Mouse (Mus musculus) neural tube, embryonic 13.5 days (tissue): ENCODE data around the gene Rxra. TPM values are rescaled to one million over a fixed set of nuclear protein-coding genes. Genes with fewer than 3 reads are reported as not detected.

Source experiments
- ATAC-seq: fragments of 200-750 bp; cut with Nextera tagmentation; 2 replicates; pipeline ENCODE4 v1.8.0; 2017; ENCODE audit warnings: low read depth, mild to moderate bottlenecking, moderate TSS enrichment, moderate library complexity
- H3K27ac ChIP-seq: fragments of 300-500 bp; sonication (generic); replicated peaks from 2 replicates; pipeline ENCODE4 v1.5.1; 2015; ENCODE audit warnings: moderate library complexity, mild to moderate bottlenecking, inconsistent platforms
- H3K27me3 ChIP-seq: fragments of 300-500 bp; sonication (generic); 2 replicates; pipeline ENCODE4 v1.6.1; 2015; ENCODE audit warnings: mild to moderate bottlenecking, inconsistent platforms
- H3K36me3 ChIP-seq: fragments of 300-500 bp; sonication (generic); 2 replicates; pipeline ENCODE4 v1.6.1; 2015; ENCODE audit warnings: mild to moderate bottlenecking, inconsistent platforms
- H3K4me1 ChIP-seq: fragments of 300-500 bp; sonication (generic); replicated peaks from 2 replicates; pipeline ENCODE4 v1.6.1; 2015; ENCODE audit warnings: inconsistent platforms
- H3K4me2 ChIP-seq: fragments of 300-500 bp; sonication (generic); 2 replicates; pipeline ENCODE4 v1.6.1; 2015; ENCODE audit warnings: inconsistent platforms, mild to moderate bottlenecking, moderate library complexity
- H3K4me3 ChIP-seq: fragments of 300-500 bp; sonication (generic); 2 replicates; pipeline ENCODE4 v1.5.1; 2015; ENCODE audit warnings: mild to moderate bottlenecking, inconsistent platforms
- H3K9ac ChIP-seq: fragments of 300-500 bp; sonication (generic); 2 replicates; pipeline ENCODE4 v1.6.1; 2015; ENCODE audit warnings: moderate library complexity, mild to moderate bottlenecking, inconsistent platforms
- H3K9me3 ChIP-seq: fragments of 300-500 bp; sonication (generic); 2 replicates; pipeline ENCODE4 v1.6.1; 2016; ENCODE audit warnings: inconsistent platforms
- WGBS: fragments of 180-500 bp; shearing (Covaris S2); methylation state at CpG from one replicate; pipeline ENCODE4 v1.1.7; 2015; 5-methylcytosine and 5-hydroxymethylcytosine counted together
- polyA plus RNA-seq: library from polyadenylated mRNA; unstranded; fragments of >200 nt; fragmentation: Nextera tagmentation; extraction: Ambion mirVana; gene quantifications from 2 replicates; pipeline ENCODE4 v1.2.1, GENCODE M21; 2015

The Rxra gene
- polyA plus RNA-seq, 1 experiment from 2014 or later: 3.2 TPM

DNA sequence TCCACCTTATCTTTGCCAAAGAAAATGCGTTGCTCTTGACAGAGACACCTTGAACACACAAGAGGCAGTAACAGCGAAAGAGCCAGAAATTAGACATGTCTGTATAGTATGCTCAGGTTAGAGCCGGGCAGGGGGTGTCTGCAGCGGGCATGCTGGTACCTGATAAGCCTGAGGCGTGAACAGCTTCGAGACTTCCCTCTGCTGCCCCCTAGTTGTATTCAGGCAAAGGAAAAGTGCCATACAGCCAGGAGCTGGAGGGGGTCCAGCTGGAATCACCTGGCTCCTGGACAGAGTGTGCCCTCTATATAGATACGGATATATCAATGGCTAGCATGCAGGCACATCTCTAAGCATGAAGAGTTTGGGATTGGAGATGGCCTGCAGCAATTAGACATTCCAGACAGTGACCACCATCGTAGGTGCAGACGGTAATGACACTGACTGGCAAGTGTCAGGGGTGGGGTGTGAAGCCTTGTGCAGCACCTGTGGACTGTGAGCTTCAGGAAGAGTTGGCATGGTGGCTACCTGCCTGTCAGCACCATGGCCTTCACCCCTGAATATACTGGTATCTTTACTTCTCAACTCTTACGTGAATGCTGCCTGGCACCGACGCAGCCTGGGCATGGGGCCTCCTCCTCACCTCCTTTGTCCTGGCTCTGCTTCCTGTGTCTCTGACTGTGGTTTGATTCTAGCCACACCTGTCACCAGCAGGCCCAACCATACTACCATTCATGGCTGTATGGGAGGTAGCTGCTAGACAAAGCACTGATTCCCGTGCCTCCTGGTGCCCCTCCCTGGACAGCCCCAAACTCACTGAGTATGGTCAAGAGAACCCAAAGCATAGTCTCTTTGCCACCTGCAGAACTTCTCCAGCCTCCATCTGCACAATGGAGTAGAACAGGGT is 54.0 kb downstream of the Rxra start:
- WGBS: 76% methylated on average over 13 of the region's 13 CpGs
- H3K4me1 ChIP-seq: peaks cover 53% of the 10 kb centered on the region
- H3K4me3 ChIP-seq: no peak overlapping the region
- no peak overlapping the region for H3K27ac ChIP-seq
- no peaks in the 10 kb centered on the region for H3K27me3 ChIP-seq
- H3K36me3 ChIP-seq: no peaks in the 10 kb centered on the region
- H3K9me3 ChIP-seq: no peaks in the 10 kb centered on the region
- H3K4me2 ChIP-seq: no peak overlapping the region
- no peak overlapping the region for H3K9ac ChIP-seq
- ATAC-seq: no peak

DNA sequence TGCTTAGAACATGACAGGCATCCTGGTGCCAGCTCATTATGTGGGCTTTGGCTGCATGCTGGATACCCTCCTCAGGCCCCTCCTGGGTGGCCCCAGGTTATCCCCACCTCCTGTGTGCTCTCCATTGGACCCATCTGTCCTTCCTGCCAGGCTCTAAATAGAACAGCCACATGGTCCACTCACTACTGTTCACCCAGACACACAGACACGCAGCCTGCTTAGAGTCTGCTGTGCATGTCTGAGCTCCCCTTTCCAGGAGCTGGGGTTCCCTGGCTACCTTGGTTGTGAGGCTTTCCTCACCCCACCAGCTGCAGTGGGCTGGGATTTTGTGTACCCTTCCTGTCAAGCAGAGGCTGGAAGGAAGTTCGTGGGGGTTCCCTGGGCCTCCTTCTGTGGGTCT is 56.8 kb downstream of the Rxra start:
- WGBS: 63% methylated on average over 2 of the region's 2 CpGs
- no peak for ATAC-seq

DNA sequence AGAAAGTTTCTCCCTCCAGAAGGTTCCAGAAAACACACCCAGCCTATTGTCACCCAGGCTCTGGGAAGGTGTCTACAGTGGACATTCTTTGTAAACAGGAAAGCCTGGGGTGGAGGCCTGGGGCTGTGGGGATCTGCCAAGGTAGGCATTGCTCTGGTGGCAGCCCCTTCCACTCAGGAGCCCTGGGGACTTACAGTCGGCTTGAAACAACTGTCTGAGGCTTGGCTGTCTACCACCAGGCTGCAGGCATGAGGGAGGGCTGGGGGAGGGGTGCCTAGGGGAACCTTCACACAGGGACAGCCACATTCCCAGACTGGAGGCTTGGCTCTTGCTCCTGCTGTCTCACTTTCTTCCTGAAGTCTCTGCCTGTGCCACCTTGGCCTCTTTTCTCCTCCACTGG is 58.1 kb downstream of the Rxra start:
- Histone ChIP-seq H3K9me3 (no peaks in the 10 kb centered on the region), H3K4me1 (peaks cover 44% of the 10 kb centered on the region), H3K36me3 (no peaks in the 10 kb centered on the region; the same call in 1 of the 2 replicates), H3K4me2 (no peak overlapping the region), H3K4me3 (no peak overlapping the region), H3K27me3 (peaks cover 5% of the 10 kb centered on the region; the same call in 1 of the 2 replicates), H3K9ac (peak overlapping the region; percentile 17; the same call in 1 of the 2 replicates), H3K27ac (no peak overlapping the region)
- WGBS: 25% methylated on average over 1 of the region's 1 CpGs
- ATAC-seq: no peak

More for the DNA sequence above, 56.8 kb downstream of the Rxra start:
- no peak overlapping the region for H3K27ac ChIP-seq
- H3K9ac ChIP-seq: no peak overlapping the region
- no peak overlapping the region for H3K4me3 ChIP-seq
- H3K4me1 ChIP-seq: peaks cover 44% of the 10 kb centered on the region
- H3K36me3 ChIP-seq: no peaks in the 10 kb centered on the region; the same call in 1 of the 2 replicates
- H3K9me3 ChIP-seq: no peaks in the 10 kb centered on the region
- no peak overlapping the region for H3K4me2 ChIP-seq
- no peaks in the 10 kb centered on the region for H3K27me3 ChIP-seq

DNA sequence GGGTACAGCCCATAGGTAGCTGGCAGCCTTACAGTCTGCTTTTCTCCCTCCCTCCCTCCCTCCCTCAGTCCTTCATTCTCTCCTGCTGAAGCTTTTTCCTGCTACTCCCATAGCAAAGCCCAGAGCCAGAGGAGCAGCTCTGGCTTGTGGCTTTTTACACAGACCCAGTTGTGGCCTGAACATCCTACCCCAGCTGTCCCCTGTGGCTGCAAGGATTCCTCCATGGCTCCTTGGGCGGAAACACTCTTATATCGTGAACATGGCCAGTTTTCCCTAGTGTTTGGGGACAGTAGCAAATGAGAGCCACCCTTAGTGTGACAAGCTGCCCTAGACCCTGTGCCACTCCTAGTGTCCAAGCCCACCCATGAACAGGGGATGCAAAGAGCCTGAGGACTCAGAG is 58.6 kb downstream of the Rxra start:
- peak overlapping the region; percentile 17; the same call in 1 of the 2 replicates for H3K9ac ChIP-seq
- ATAC-seq: no peak
- no peak overlapping the region for H3K4me2 ChIP-seq
- no peak overlapping the region for H3K4me3 ChIP-seq
- no peaks in the 10 kb centered on the region for H3K9me3 ChIP-seq
- H3K27ac ChIP-seq: no peak overlapping the region
- peaks cover 49% of the 10 kb centered on the region for H3K4me1 ChIP-seq
- WGBS: 75% methylated on average over 2 of the region's 2 CpGs
- H3K27me3 ChIP-seq: peaks cover 5% of the 10 kb centered on the region; the same call in 1 of the 2 replicates
- no peaks in the 10 kb centered on the region; the same call in 1 of the 2 replicates for H3K36me3 ChIP-seq

DNA sequence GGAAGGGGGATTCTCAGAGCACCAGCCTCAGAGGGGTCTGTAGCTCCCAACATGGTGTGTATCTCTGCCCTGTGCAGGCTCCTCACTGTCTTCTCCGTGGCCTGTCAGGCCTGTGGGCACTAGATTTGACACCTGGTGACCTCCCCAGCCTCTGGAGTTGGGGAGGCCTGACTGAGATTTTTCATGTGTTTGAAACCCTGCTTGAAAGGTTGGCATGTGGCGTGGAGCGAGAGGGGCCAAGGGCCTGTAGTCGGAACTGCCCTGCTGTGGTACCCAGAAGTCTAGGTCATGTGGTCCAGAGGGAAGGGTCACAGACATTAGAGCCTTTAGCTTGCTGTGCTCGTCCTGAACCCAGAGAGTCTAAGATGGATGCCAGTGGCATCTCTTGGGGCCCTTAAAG is 60.6 kb downstream of the Rxra start:
- peaks cover 3% of the 10 kb centered on the region; the same call in 1 of the 2 replicates for H3K36me3 ChIP-seq
- no peak for ATAC-seq
- H3K9me3 ChIP-seq: no peaks in the 10 kb centered on the region
- no peak overlapping the region for H3K27ac ChIP-seq
- WGBS: 89% methylated on average over 5 of the region's 5 CpGs
- peaks cover 60% of the 10 kb centered on the region for H3K4me1 ChIP-seq
- peaks cover 5% of the 10 kb centered on the region; the same call in 1 of the 2 replicates for H3K27me3 ChIP-seq
- H3K4me3 ChIP-seq: no peak overlapping the region
- H3K4me2 ChIP-seq: no peak overlapping the region
- H3K9ac ChIP-seq: no peak overlapping the region

DNA sequence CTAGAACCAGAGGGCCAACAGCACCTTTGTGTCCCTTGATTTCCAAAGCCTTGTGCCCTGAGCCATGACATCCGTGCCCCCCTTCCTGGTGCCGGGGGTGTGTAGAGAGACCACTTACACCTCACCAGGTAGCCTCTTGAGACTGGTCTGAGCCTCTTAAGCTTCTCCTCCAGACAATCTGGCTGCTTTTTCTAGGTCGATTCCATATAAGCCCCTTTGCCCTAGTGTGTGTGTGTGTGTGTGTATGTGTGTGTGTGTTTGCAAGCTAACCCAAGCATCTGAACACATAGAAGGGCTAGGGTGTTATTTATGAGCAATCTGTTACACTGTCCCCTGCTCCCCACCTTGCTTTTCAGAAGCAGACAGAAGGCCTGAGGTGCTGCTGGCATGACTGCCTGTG is 62.2 kb downstream of the Rxra start:
- Histone ChIP-seq H3K27me3 (peaks cover 5% of the 10 kb centered on the region; the same call in 1 of the 2 replicates), H3K9me3 (no peaks in the 10 kb centered on the region), H3K9ac (no peak overlapping the region), H3K27ac (no peak overlapping the region), H3K4me1 (peaks cover 44% of the 10 kb centered on the region), H3K36me3 (peaks cover 5% of the 10 kb centered on the region; the same call in 1 of the 2 replicates), H3K4me3 (no peak overlapping the region), H3K4me2 (no peak overlapping the region)
- no peak for ATAC-seq
- 97% methylated on average over 3 of the region's 3 CpGs for WGBS

DNA sequence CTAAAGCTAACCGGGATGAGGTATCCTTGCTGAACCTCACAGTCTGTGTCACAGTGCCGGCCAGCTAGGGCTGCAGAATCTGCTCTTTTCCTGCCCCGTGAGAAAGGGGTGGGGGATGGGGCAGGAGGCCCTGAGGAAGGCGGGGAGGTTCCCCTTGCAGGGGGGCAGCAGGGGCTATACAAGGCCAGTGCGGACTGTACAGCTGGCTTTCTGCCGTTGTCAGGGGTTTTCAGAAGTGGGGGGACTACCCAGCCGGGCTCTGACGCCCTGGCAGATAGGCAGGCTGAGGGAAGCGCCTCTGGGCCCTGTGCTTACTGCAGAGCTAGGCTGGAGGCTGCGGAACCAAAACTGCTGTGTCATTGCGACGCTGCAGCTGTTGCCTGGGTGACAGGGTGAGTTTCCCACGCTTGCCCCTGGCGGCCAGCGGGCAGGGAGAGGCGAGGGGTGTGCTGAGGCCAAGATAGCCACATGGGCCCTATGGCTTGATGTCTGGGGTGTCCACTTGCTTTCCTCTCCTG is 63.9 kb downstream of the Rxra start:
- Histone ChIP-seq H3K27me3 (peaks cover 5% of the 10 kb centered on the region; the same call in 1 of the 2 replicates), H3K36me3 (peaks cover 5% of the 10 kb centered on the region; the same call in 1 of the 2 replicates), H3K4me3 (no peak overlapping the region), H3K4me1 (peaks cover 42% of the 10 kb centered on the region), H3K9ac (peak overlapping the region; percentile 49), H3K4me2 (peak overlapping the region; percentile 31), H3K27ac (peak overlapping the region; percentile 20), H3K9me3 (no peaks in the 10 kb centered on the region)
- peak; percentile 75; the same call in 1 of the 2 replicates for ATAC-seq
- WGBS: 1% methylated on average over 16 of the region's 16 CpGs

DNA sequence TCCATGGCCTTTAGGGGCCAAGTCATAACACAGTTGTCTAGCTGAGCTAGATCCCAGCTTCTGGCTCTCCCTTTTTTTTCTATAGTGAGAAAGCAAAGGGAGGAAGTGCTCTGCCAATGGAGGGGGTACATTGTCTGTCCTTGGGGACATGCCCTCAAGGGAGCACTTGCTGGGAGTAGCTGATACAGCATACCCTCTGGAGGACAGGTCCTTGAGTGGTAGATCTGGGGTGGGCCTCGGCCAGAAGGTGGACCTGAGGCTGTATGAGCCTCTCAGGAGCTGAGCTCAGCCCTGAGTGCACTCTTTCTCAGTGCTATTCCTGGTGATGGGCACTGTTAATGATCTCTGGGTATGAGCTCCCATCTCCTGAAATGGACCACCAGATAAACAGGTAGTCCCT is 66.9 kb downstream of the Rxra start:
- Histone ChIP-seq H3K27me3 (peaks cover 4% of the 10 kb centered on the region; the same call in 1 of the 2 replicates), H3K36me3 (0 out of 2 replicates have a peak, but pooled peaks cover 5% of the 10 kb centered on the region), H3K9ac (no peak overlapping the region), H3K4me2 (no peak overlapping the region), H3K9me3 (no peaks in the 10 kb centered on the region), H3K27ac (no peak overlapping the region), H3K4me3 (no peak overlapping the region), H3K4me1 (peaks cover 65% of the 10 kb centered on the region)
- ATAC-seq: no peak
- WGBS: 82% methylated on average over 1 of the region's 1 CpGs

DNA sequence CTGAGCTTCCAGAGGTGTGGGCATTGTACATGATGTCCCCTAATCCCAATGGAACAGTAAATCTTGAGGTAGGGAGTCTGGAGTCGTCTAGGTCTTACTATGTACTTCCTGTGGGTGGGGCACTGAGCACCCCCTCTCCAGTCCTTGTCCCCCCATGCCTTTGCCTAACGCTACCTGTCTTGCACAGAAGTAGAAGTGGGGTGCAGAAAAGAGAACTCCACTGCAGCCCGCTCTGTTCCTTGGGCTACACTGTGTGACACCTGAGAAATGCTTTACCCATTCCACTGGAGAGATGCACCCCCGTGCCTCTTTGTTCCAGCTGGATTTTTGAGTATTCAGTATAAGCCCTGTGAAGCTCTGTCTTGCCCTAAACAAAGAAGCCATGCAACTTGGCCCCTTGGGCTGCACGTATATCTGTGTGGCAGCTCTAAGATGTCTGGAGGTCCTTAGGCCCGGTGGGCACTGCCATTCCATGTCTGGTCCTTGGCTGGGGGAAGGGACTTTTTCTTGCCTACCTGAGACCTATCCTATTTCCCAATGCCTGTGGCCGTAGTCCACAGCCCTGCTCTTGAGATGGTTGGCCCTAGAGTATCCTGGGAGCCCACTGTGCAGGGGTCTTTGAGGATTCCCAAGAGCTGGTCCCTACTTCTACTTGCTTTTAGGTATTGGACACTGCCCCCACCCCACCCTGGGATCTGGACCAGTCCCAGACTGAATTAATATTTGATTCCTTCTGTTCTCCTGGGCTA is 67.8 kb downstream of the Rxra start:
- no peak for ATAC-seq
- no peak overlapping the region for H3K27ac ChIP-seq
- 83% methylated on average over 7 of the region's 7 CpGs for WGBS
- no peak overlapping the region for H3K4me2 ChIP-seq
- H3K27me3 ChIP-seq: no peaks in the 10 kb centered on the region
- H3K4me1 ChIP-seq: peaks cover 60% of the 10 kb centered on the region
- no peak overlapping the region for H3K9ac ChIP-seq
- H3K9me3 ChIP-seq: no peaks in the 10 kb centered on the region
- H3K4me3 ChIP-seq: no peak overlapping the region
- H3K36me3 ChIP-seq: peaks cover 12% of the 10 kb centered on the region; the same call in 1 of the 2 replicates

DNA sequence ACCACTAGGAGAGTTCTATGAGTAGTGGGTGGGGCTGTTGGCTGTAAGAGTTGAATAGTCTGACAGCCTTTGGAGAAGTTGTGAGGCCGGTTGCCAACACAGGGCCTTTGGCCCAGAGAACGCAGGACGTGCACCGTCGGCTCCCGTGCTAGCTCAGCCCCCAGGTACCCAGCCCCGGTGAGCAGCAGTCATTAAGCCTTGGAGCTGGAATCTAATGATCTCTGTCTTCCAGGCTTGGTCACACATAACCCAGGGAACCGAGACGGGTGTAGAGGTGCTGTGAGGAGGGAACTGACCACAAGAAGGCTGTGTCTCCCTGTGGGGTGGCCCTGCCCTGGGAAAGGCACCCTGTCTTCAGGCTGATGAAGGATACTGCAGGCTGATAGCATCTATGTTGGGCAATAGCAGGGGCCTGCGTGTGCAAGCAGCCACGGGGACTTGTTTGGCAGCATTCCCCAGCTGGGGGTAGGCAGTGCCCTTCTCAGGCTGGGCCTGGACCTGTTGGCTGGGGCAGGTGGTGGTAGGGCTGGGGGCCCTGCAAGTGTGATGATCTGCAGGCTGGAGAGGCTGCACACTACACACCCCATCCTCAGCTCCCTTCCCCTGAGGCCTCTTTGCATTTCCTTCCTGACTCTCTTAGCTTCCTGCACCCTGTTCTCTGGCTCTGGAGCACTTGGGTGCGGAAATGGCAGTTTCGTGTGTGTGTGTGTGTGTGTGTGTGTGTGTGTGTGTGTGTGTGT is 68.5 kb downstream of the Rxra start:
- peaks cover 16% of the 10 kb centered on the region; the same call in 1 of the 2 replicates for H3K36me3 ChIP-seq
- no peaks in the 10 kb centered on the region for H3K27me3 ChIP-seq
- peaks cover 55% of the 10 kb centered on the region for H3K4me1 ChIP-seq
- no peak overlapping the region for H3K4me3 ChIP-seq
- ATAC-seq: no peak
- H3K27ac ChIP-seq: no peak overlapping the region
- no peak overlapping the region for H3K9ac ChIP-seq
- H3K4me2 ChIP-seq: no peak overlapping the region
- WGBS: 68% methylated on average over 13 of the region's 13 CpGs
- no peaks in the 10 kb centered on the region for H3K9me3 ChIP-seq
